In the genomic region with DNA sequence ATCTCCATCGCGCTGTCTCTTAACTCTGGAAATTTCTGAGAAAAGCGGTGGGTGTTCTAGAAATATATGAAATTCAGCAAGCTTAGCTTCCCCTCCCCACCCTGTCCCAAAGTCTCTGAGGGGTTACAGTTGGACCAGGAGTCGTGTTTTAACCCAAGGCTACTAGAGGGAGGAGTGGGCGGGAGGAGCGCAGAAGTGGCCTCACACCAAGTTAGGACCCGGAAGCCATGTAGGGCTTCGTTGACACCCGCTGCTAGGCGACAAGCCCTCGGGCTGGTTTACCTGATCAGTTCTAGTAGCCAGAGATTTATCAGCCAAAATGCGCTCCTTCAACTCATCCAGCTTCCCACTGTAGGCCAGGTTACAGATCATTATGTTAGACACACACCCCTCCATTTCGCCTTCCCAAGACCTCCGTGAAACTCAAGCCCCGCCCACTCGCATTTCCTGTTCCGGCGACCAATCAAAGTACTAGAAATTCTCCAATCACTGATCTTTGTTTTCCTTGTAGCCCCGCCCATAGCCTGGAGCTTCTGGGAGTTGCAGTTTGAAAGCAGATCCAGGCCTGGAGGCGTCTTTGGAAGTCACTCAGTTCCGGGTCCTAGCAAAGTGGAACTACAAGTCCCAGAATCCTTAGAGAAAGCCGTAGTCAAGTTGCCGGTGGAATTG, we compare ENCODE assay signal across 8 mouse cellular contexts. TPM values are rescaled to one million over a fixed set of nuclear protein-coding genes. Genes with fewer than 3 reads are reported as not detected.
A peak's percentile ranks its signal among the peaks of the same experiment; 100 is the strongest.
DNase-seq lines count a peak whose midpoint lies in the region; ATAC-seq and TF ChIP-seq lines count a peak whose summit lies in the region.

A gene (minus strand): TSS at position 457 of the 669 bp plus-strand sequence.
A gene (plus strand): TSS at position 636 of the 669 bp plus-strand sequence.

- H3K9ac ChIP-seq in forebrain, embryonic 12.5 days, result peak within 1 kb of the TSS; percentile 47
- peak within 1 kb of the TSS; percentile 59 for H3K9ac ChIP-seq in heart, postnatal 0 days (replicated peaks; ENCODE audit: low read depth, low read length)
- H3K9ac ChIP-seq in liver, embryonic 16.5 days (ENCODE audit: low read depth, low read length), result peak within 1 kb of the TSS; percentile 69
- peak within 1 kb of the TSS; percentile 65 for H3K9ac ChIP-seq in neural tube, embryonic 13.5 days

- H3K36me3 ChIP-seq in E14TG2a.4 (ENCODE audit: insufficient read depth, low read length), result peaks cover 13% of the 10 kb centered on the region; the same call in 1 of the 2 replicates
- no peaks in the 10 kb centered on the region for H3K36me3 ChIP-seq in forebrain, embryonic 12.5 days (replicated peaks)
- H3K36me3 ChIP-seq in heart, postnatal 0 days (replicated peaks; ENCODE audit: control insufficient read depth, insufficient read depth, low read length), result no peaks in the 10 kb centered on the region; the same call in 1 of the 2 replicates
- no peaks in the 10 kb centered on the region; the same call in 1 of the 2 replicates for H3K36me3 ChIP-seq in liver, embryonic 16.5 days (ENCODE audit: control insufficient read depth, insufficient read depth)
- H3K36me3 ChIP-seq in neural tube, embryonic 13.5 days, result no peaks in the 10 kb centered on the region
- no peaks in the 10 kb centered on the region for H3K36me3 ChIP-seq in testis, adult 2 months (ENCODE audit: control insufficient read depth, insufficient read depth, low read length)

- peak; percentile 90 for DNase-seq in c-Kit-positive CD71-positive TER-119-positive erythroid progenitor cells, embryonic 14.5 days (ENCODE audit: low spot score)
- DNase-seq in heart, postnatal 0 days (ENCODE audit: low spot score), result peak; percentile 95
- DNase-seq in kidney, postnatal 4 days, result peak; percentile 92 to 95

- TF ChIP-seq CTCF in E14TG2a.4 (conservative IDR thresholded peaks at IDR 0.05; ENCODE audit: low read length), result no peak
- TF ChIP-seq CTCF in heart, postnatal 0 days (IDR thresholded peaks at IDR 0.05; ENCODE audit: low read depth), result no peak
- no peak for TF ChIP-seq CTCF in testis, adult 2 months (IDR thresholded peaks at IDR 0.05; ENCODE audit: control insufficient read depth, insufficient read depth, insufficient replicate concordance, low read depth, low read length)

- TF ChIP-seq POLR2A in testis, adult 2 months (IDR thresholded peaks at IDR 0.05; ENCODE audit: control insufficient read depth, low read depth, low read length), result no peak

- no peak for TF ChIP-seq EP300 in heart, postnatal 0 days (IDR thresholded peaks at IDR 0.05; ENCODE audit: low read depth)

- no peak within 1 kb of the TSS for H3K27ac ChIP-seq in forebrain, embryonic 12.5 days
- H3K27ac ChIP-seq in heart, postnatal 0 days (ENCODE audit: low read depth), result peak within 1 kb of the TSS; percentile 20; the same call in 1 of the 2 replicates
- H3K27ac ChIP-seq in liver, embryonic 16.5 days (ENCODE audit: low read length), result peak within 1 kb of the TSS; percentile 88
- H3K27ac ChIP-seq in neural tube, embryonic 13.5 days (replicated peaks), result no peak within 1 kb of the TSS
- peak within 1 kb of the TSS; percentile 79 for H3K27ac ChIP-seq in testis, adult 2 months (ENCODE audit: control insufficient read depth, insufficient read depth, low read depth, low read length)

- peak; percentile 99 for ATAC-seq in forebrain, embryonic 12.5 days (ENCODE audit: low FRiP score)
- peak; percentile 99 for ATAC-seq in heart, postnatal 0 days (ENCODE audit: insufficient read depth, low read depth)
- peak; percentile 89 for ATAC-seq in liver, embryonic 16.5 days (ENCODE audit: low read depth)
- ATAC-seq in neural tube, embryonic 13.5 days (ENCODE audit: low read depth), result peak; percentile 98

- H3K27me3 ChIP-seq in E14TG2a.4 (ENCODE audit: insufficient read depth, low read length), result no peaks in the 10 kb centered on the region
- H3K27me3 ChIP-seq in forebrain, embryonic 12.5 days, result peaks cover 32% of the 10 kb centered on the region
- H3K27me3 ChIP-seq in heart, postnatal 0 days (ENCODE audit: control insufficient read depth, insufficient read depth, low read length), result no peaks in the 10 kb centered on the region
- H3K27me3 ChIP-seq in liver, embryonic 16.5 days (ENCODE audit: control insufficient read depth, insufficient read depth, low read depth, low read length), result no peaks in the 10 kb centered on the region
- peaks cover 28% of the 10 kb centered on the region for H3K27me3 ChIP-seq in neural tube, embryonic 13.5 days
- H3K27me3 ChIP-seq in testis, adult 2 months (ENCODE audit: control insufficient read depth, insufficient read depth, low read length), result no peaks in the 10 kb centered on the region

- peak within 1 kb of the TSS; percentile 55 for H3K4me2 ChIP-seq in forebrain, embryonic 12.5 days
- H3K4me2 ChIP-seq in heart, postnatal 0 days (ENCODE audit: low read depth, low read length), result peak within 1 kb of the TSS; percentile 65
- peak within 1 kb of the TSS; percentile 64 for H3K4me2 ChIP-seq in liver, embryonic 16.5 days (ENCODE audit: low read depth, low read length)
- H3K4me2 ChIP-seq in neural tube, embryonic 13.5 days, result peak within 1 kb of the TSS; percentile 57

- peaks cover 3% of the 10 kb centered on the region; the same call in 1 of the 2 replicates for H3K4me1 ChIP-seq in E14TG2a.4 (replicated peaks; ENCODE audit: low read depth, low read length)
- 0 out of 2 replicates have a peak, but pooled peaks cover 3% of the 10 kb centered on the region for H3K4me1 ChIP-seq in forebrain, embryonic 12.5 days
- no peaks in the 10 kb centered on the region for H3K4me1 ChIP-seq in heart, postnatal 0 days (ENCODE audit: control insufficient read depth, insufficient read depth)
- H3K4me1 ChIP-seq in liver, embryonic 16.5 days (ENCODE audit: control insufficient read depth, low read depth, low read length), result no peaks in the 10 kb centered on the region; the same call in 1 of the 2 replicates
- H3K4me1 ChIP-seq in neural tube, embryonic 13.5 days (replicated peaks), result peaks cover 9% of the 10 kb centered on the region; the same call in 1 of the 2 replicates
- no peaks in the 10 kb centered on the region for H3K4me1 ChIP-seq in testis, adult 2 months (ENCODE audit: control insufficient read depth, insufficient read depth, low read length)

- peak within 1 kb of the TSS; percentile 80 for H3K4me3 ChIP-seq in E14TG2a.4 (replicated peaks; ENCODE audit: low read length)
- peak within 1 kb of the TSS; percentile 47 for H3K4me3 ChIP-seq in forebrain, embryonic 12.5 days (replicated peaks)
- peak within 1 kb of the TSS; percentile 65 for H3K4me3 ChIP-seq in heart, postnatal 0 days (ENCODE audit: low read depth, low read length)
- H3K4me3 ChIP-seq in liver, embryonic 16.5 days (ENCODE audit: low read depth, low read length), result peak within 1 kb of the TSS; percentile 71
- H3K4me3 ChIP-seq in neural tube, embryonic 13.5 days, result peak within 1 kb of the TSS; percentile 51
- peak within 1 kb of the TSS; percentile 94 for H3K4me3 ChIP-seq in testis, adult 2 months (ENCODE audit: control insufficient read depth, low read depth, low read length)

- no peaks in the 10 kb centered on the region for H3K9me3 ChIP-seq in E14TG2a.4 (ENCODE audit: low read length)
- no peaks in the 10 kb centered on the region for H3K9me3 ChIP-seq in forebrain, embryonic 12.5 days
- no peaks in the 10 kb centered on the region for H3K9me3 ChIP-seq in heart, postnatal 0 days (replicated peaks; ENCODE audit: control insufficient read depth, low read length)
- no peaks in the 10 kb centered on the region for H3K9me3 ChIP-seq in liver, embryonic 16.5 days (replicated peaks; ENCODE audit: control insufficient read depth, low read length)
- no peaks in the 10 kb centered on the region for H3K9me3 ChIP-seq in neural tube, embryonic 13.5 days

- 20% methylated on average over 23 of the region's 23 CpGs for whole genome bisulfite sequencing in forebrain, embryonic 12.5 days
- 18% methylated on average over 23 of the region's 23 CpGs for WGBS in heart, postnatal 0 days
- whole genome bisulfite sequencing in liver, embryonic 16.5 days (ENCODE audit: insufficient replicate concordance), result 22% methylated on average over 23 of the region's 23 CpGs
- WGBS in neural tube, embryonic 13.5 days, result 16% methylated on average over 23 of the region's 23 CpGs

RNA-seq across cellular contexts. Expression of the first gene that starts in this region (rescaled TPM):
- 39.4 and 41.1 TPM in 2 replicates for polyA plus RNA-seq in forebrain, embryonic 12.5 days (2016; fragmentation: Nextera tagmentation; extraction: Ambion mirVana)
- 6.6 and 12.2 TPM in 2 replicates for total RNA-seq in heart, postnatal 0 days (2014; rRNA removed; ENCODE audit: low replicate concordance)
- 29.6 and 33.6 TPM in 2 replicates for polyA plus RNA-seq in heart, postnatal 0 days (2015; fragmentation: Nextera tagmentation; extraction: Ambion mirVana)
- 33.1 and 36.2 TPM in 2 replicates for polyA plus RNA-seq in liver, embryonic 16.5 days (2015; fragmentation: Nextera tagmentation; extraction: Ambion mirVana)
- polyA plus RNA-seq in neural tube, embryonic 13.5 days (2015; fragmentation: Nextera tagmentation; extraction: Ambion mirVana), result 50.1 and 51.8 TPM in 2 replicates
- 7.4 and 9.9 TPM in 2 replicates for polyA plus RNA-seq in testis, adult 2 months (2012; rRNA removed)

RNA-seq across cellular contexts. Expression of the second gene that starts in this region (rescaled TPM):
- 12.3 and 13.8 TPM in 2 replicates for polyA plus RNA-seq in forebrain, embryonic 12.5 days (2016; fragmentation: Nextera tagmentation; extraction: Ambion mirVana)
- 7.5 and 8.1 TPM in 2 replicates for total RNA-seq in heart, postnatal 0 days (2014; rRNA removed; ENCODE audit: low replicate concordance)
- 15.2 and 15.9 TPM in 2 replicates for polyA plus RNA-seq in heart, postnatal 0 days (2015; fragmentation: Nextera tagmentation; extraction: Ambion mirVana)
- polyA plus RNA-seq in liver, embryonic 16.5 days (2015; fragmentation: Nextera tagmentation; extraction: Ambion mirVana), result 25.3 and 26.9 TPM in 2 replicates
- 15.2 and 16.9 TPM in 2 replicates for polyA plus RNA-seq in neural tube, embryonic 13.5 days (2015; fragmentation: Nextera tagmentation; extraction: Ambion mirVana)
- polyA plus RNA-seq in testis, adult 2 months (2012; rRNA removed), result 1.1 and 3.0 TPM in 2 replicates

Comparison
In these comparisons a context has a peak if more than half of its experiments do, and no peak if none do; other contexts are left out.
1. H3K27ac ChIP-seq: peak in heart, postnatal 0 days (single experiment), liver, embryonic 16.5 days (single experiment) and testis, adult 2 months (single experiment); none in forebrain, embryonic 12.5 days (single experiment) and neural tube, embryonic 13.5 days (single experiment).
2. Peak in every context shown above with its lines, with median percentiles within 50 percentile points of each other: H3K4me3 ChIP-seq, DNase-seq, ATAC-seq, H3K4me2 ChIP-seq and H3K9ac ChIP-seq.